Mouse (Mus musculus) neural tube, embryonic 14.5 days (tissue): Measurements from ENCODE around the gene Trim50. TPM values are rescaled to one million over a fixed set of nuclear protein-coding genes. Genes with fewer than 3 reads are reported as not detected.
"Not testable (repeated sequence)": the region's sequence is repeated elsewhere in the genome, so short reads cannot be mapped to it uniquely, and the experiment has no call there.

Source experiments
- ATAC-seq: fragments of 200-750 bp; cut with Nextera tagmentation; 2 replicates; pipeline ENCODE4 v1.8.0; 2017; ENCODE audit warnings: low read depth, mild to moderate bottlenecking, moderate TSS enrichment, moderate library complexity
- H3K27ac ChIP-seq: fragments of 300-500 bp; sonication (generic); 2 replicates; pipeline ENCODE4 v1.5.1; 2014; ENCODE audit warnings: low read depth, mild to moderate bottlenecking, control low read depth, low read length, moderate library complexity, mixed read lengths
- H3K27me3 ChIP-seq: fragments of 300-500 bp; sonication (generic); 2 replicates; pipeline ENCODE4 v1.6.1; 2014; ENCODE audit warnings: low read length; ENCODE audit not compliant: control insufficient read depth, insufficient read depth
- H3K36me3 ChIP-seq: fragments of 300-500 bp; sonication (generic); 2 replicates; pipeline ENCODE4 v1.6.1; 2014; ENCODE audit warnings: low read length, mixed read lengths; ENCODE audit not compliant: control insufficient read depth, insufficient read depth
- H3K4me1 ChIP-seq: fragments of 300-500 bp; sonication (generic); 2 replicates; pipeline ENCODE4 v1.6.1; 2014; ENCODE audit warnings: low read length; ENCODE audit not compliant: control insufficient read depth, insufficient read depth
- H3K4me2 ChIP-seq: fragments of 300-500 bp; sonication (generic); 2 replicates; pipeline ENCODE4 v1.6.1; 2014; ENCODE audit warnings: mild to moderate bottlenecking, low read depth, low read length, control low read depth
- H3K4me3 ChIP-seq: fragments of 300-500 bp; sonication (generic); 2 replicates; pipeline ENCODE4 v1.5.1; 2014; ENCODE audit warnings: low read depth, low read length, control low read depth, mixed read lengths
- H3K9ac ChIP-seq: fragments of 300-500 bp; sonication (generic); replicated peaks from 2 replicates; pipeline ENCODE4 v1.6.1; 2014; ENCODE audit warnings: low read depth, mild to moderate bottlenecking, control low read depth, low read length, mixed read lengths
- H3K9me3 ChIP-seq: fragments of 300-500 bp; sonication (generic); 2 replicates; pipeline ENCODE4 v1.6.1; 2016; ENCODE audit warnings: low read length; ENCODE audit not compliant: control insufficient read depth
- WGBS: fragments of 180-500 bp; shearing (Covaris S2); extraction: QIAGEN DNeasy Blood & Tissue Kit; methylation state at CpG from one replicate; pipeline ENCODE4 v1.1.7; 2014; 5-methylcytosine and 5-hydroxymethylcytosine counted together
- polyA plus RNA-seq: library from polyadenylated mRNA; unstranded; fragments of >200 nt; fragmentation: Nextera tagmentation; extraction: Ambion mirVana; gene quantifications from 2 replicates; pipeline ENCODE4 v1.2.1, GENCODE M21; 2014

Trim50 gene
- polyA plus RNA-seq, 1 experiment from 2014 or later, result not detected

DNA sequence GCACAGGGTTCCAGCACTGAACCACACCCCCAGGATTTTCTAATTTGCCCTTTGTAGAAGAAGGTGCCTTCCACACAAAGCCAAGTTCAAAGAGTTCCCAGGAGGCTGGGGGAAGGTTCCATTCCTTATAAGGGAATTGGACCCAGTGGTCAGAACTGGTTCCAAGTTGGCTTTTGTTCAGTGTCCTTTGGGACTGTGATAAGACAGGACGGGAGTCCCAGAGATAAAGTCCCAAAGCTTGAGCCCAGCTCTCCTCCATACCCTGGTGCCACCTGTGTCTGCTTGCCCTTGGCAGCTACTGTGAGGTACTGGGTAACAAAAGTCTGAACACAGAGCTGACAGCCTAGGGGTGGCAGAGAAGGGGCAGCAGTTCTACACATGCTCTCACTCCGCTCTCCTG, 6.7 kb downstream of the Trim50 start:
- Histone ChIP-seq H3K36me3 (no peaks in the 10 kb centered on the region), H3K4me3 (no peak overlapping the region), H3K9me3 (no peaks in the 10 kb centered on the region), H3K4me2 (no peak overlapping the region), H3K27ac (no peak overlapping the region), H3K27me3 (no peaks in the 10 kb centered on the region), H3K9ac (no peak overlapping the region), H3K4me1 (no peaks in the 10 kb centered on the region)
- ATAC-seq, result no peak
- 93% methylated on average over 2 of the region's 2 CpGs for WGBS

DNA sequence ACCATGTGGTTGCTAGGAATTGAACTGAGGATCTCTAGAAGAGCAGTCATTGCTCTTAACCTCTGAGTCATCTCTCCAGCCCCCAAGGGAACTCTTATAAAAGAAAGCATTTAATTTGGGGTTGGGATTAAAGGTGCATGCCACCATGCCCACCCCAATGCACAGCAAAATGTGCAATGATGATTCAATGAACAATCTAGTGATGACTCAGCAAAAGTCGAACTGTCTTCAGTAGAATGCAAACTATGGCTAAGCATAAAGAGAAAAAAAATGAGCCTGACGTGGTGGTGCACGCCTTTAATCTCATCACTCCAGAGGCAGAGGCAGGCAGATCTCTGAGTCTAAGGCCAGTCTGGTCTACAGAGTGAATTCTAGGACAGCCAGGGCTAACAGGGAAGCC, 9.5 kb downstream of the Trim50 start:
- no peak overlapping the region for H3K4me2 ChIP-seq
- no peaks in the 10 kb centered on the region for H3K9me3 ChIP-seq
- H3K36me3 ChIP-seq, result no peaks in the 10 kb centered on the region
- no peak overlapping the region for H3K4me3 ChIP-seq
- H3K27me3 ChIP-seq, result no peaks in the 10 kb centered on the region
- H3K9ac ChIP-seq, result no peak overlapping the region
- ATAC-seq, result no peak
- H3K27ac ChIP-seq, result no peak overlapping the region
- WGBS, result 94% methylated on average over 3 of the region's 3 CpGs
- no peaks in the 10 kb centered on the region for H3K4me1 ChIP-seq

DNA sequence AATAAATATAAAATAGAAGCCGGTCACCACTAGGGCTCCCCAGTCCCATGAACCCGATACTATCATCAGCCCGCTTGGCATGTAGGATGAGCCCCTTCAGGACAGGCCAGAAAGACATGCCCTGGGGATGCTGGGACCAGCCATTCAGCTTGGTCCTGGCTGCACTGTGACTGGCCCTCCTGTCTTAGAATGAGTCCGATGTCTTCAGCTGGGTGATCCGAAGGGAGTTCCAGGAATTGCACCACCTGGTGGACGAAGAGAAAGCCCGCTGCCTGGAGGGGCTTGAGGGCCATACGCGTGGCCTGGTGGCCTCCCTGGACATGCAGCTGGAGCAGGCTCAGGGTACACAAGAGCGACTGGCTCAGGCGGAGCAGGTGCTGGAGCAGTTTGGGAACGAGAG, 10.4 kb downstream of the Trim50 start:
- no peak overlapping the region for H3K4me2 ChIP-seq
- no peaks in the 10 kb centered on the region for H3K4me1 ChIP-seq
- WGBS, result 31% methylated on average over 12 of the region's 12 CpGs
- H3K9me3 ChIP-seq, result no peaks in the 10 kb centered on the region
- H3K4me3 ChIP-seq, result no peak overlapping the region
- no peak overlapping the region for H3K27ac ChIP-seq
- no peaks in the 10 kb centered on the region for H3K36me3 ChIP-seq
- H3K9ac ChIP-seq, result no peak overlapping the region
- no peaks in the 10 kb centered on the region for H3K27me3 ChIP-seq
- ATAC-seq, result no peak

DNA sequence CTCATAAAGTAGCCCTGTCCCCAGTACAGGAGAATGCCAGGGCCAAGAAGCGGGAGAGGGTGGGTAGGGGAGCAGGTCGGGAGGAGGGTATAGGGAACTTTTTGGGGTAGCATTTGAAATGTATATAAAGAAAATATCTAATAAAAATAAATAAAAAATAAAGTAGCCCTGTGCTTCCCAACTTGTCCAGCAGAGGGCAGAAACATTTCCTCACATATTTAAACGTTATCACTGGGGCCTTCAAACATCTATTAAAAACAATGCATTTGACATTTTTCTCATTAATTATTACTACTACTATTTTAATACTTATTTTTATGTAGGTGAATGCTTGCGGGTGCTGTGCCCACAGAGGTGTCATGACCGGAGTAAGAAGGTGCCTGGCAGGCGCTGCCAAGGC, 14.7 kb downstream of the Trim50 start:
- no peak overlapping the region for H3K27ac ChIP-seq
- H3K9ac ChIP-seq, result no peak overlapping the region
- H3K9me3 ChIP-seq, result no peaks in the 10 kb centered on the region
- WGBS, result 61% methylated on average over 6 of the region's 6 CpGs
- H3K4me3 ChIP-seq, result no peak overlapping the region
- H3K27me3 ChIP-seq, result peaks cover 3% of the 10 kb centered on the region; the same call in 1 of the 2 replicates
- ATAC-seq, result no peak
- H3K36me3 ChIP-seq, result peaks cover 8% of the 10 kb centered on the region; the same call in 1 of the 2 replicates
- H3K4me2 ChIP-seq, result no peak overlapping the region
- peaks cover 8% of the 10 kb centered on the region for H3K4me1 ChIP-seq

DNA sequence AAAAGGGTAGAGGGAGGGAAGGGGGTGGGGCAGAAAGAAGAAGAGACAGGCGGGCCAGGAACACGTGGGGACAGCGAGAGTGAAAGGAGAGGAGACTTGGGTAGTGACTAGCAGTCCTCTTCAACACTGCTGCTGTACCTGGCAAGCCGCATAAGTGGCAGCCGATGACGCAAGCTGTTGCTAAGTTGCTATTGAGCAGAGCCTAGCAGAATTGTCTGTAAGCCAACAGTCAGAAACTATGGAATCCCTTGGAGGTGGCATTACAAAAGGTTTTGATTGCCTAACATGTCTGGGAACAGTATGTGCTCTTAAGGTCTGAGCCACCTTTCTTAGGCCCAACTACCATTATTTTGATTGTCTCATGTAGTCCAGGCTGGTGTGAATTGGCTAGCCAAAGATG, 15.2 kb downstream of the Trim50 start:
- Histone ChIP-seq H3K27ac (no peak overlapping the region), H3K4me2 (no peak overlapping the region), H3K9me3 (no peaks in the 10 kb centered on the region), H3K36me3 (peaks cover 9% of the 10 kb centered on the region; the same call in 1 of the 2 replicates), H3K9ac (no peak overlapping the region), H3K4me3 (no peak overlapping the region), H3K27me3 (peaks cover 3% of the 10 kb centered on the region; the same call in 1 of the 2 replicates), H3K4me1 (peaks cover 8% of the 10 kb centered on the region)
- WGBS, result 86% methylated on average over 6 of the region's 6 CpGs
- no peak for ATAC-seq

DNA sequence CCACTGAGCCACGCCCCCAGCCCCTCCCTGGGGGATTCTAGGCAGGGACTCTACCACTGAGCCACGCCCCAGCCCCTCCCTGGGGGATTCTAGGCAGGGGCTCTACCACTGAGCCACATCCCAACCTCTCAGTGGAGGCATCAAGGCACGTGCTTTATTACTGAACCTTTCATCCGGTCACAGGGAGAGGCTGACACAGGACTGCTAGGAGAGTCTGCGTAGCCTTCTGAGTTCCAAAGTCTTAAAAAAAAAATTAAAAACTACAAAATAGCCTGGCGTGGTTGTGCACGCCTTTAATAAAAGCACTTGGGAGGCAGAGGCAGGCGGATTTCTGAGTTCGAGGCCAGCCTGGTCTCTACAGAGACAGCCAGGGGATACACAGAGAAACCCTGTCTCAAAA, 16.1 kb downstream of the Trim50 start:
- H3K36me3 ChIP-seq, H3K4me1 ChIP-seq, H3K9me3 ChIP-seq, H3K27ac ChIP-seq, H3K27me3 ChIP-seq, ATAC-seq: not testable (repeated sequence)
- H3K4me3 ChIP-seq, result peak overlapping the region; percentile 87
- H3K4me2 ChIP-seq, result peak overlapping the region; percentile 82
- WGBS, result 59% methylated on average over 9 of the region's 9 CpGs
- H3K9ac ChIP-seq, result peak overlapping the region; percentile 83

DNA sequence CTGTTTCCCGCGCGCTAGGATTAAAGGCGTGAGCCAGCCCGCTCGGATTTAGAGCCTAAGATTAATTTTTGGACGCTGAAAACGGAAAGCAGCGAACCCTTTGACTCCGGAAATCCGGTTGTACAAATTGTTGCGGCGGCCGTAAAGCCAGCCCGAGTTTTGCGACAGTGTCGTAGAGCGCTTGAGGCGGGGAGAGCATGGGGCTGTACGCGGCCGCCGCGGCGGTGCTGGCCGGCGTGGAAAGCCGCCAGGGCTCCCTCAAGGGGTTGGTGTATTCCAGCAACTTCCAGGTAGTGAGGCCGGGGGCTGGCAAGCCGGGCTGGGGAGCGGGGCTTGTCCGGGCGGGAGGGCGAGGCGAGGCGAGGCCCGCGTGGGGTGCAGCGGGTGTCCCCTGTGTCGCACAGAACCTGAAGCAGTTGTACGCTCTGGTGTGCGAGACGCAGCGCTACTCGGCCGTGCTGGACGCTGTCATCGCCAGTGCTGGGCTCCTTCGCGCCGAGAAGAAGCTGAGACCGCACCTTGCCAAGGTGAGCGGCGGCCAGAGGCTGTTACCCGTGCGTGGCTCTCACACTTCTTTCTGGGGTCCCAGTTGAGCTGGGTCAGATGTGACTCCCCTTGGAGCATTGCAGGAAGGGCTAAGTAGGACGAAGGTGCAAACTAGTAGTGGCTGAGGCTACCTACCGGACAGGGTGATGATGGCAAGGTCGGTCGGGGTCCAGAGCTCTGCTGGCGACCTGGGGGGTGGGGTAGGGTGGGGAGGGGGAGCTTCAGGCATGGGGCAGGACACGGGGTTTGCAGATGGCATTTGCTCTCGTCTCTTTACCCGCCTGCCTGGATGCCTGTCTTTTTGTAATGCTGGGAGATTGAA, 16.9 kb downstream of the Trim50 start, which contains the start of gene Nsun5:
Gene Nsun5, plus strand, starts transcription at position 167 of the 868 bp plus-strand sequence.
- ATAC-seq, result peak; percentile 73
- peak within 1 kb of the TSS; percentile 83 for H3K9ac ChIP-seq
- peak within 1 kb of the TSS; percentile 52 for H3K27ac ChIP-seq
- H3K4me2 ChIP-seq, result peak within 1 kb of the TSS; percentile 82
- peak within 1 kb of the TSS; percentile 87 for H3K4me3 ChIP-seq
- H3K27me3 ChIP-seq, result peaks cover 3% of the 10 kb centered on the region; the same call in 1 of the 2 replicates
- under 1% methylated on average over 63 of the region's 64 CpGs for WGBS
- H3K36me3 ChIP-seq, result peaks cover 17% of the 10 kb centered on the region; the same call in 1 of the 2 replicates
- H3K9me3 ChIP-seq, result no peaks in the 10 kb centered on the region
- H3K4me1 ChIP-seq, result peaks cover 8% of the 10 kb centered on the region

DNA sequence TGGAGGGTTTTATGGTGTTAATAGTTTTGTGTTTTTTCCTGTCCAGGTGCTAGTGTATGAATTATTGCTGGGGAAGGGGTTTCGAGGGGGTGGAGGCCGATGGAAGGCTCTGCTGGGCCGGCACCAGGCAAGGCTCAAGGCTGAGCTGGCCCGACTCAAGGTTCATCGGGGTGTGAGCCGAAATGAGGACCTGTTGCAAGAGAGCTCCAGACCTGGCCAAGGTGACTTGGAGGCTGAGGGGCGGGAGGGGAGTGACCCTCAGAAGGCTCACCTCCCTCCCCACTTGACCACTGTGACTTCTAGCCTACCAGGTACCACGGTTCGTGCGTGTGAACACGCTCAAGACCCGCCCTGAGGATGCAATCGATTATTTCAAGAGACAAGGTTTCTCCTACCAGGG, 18.1 kb downstream of the Trim50 start:
- Histone ChIP-seq H3K4me3 (no peak overlapping the region), H3K9me3 (no peaks in the 10 kb centered on the region), H3K4me2 (no peak overlapping the region), H3K9ac (no peak overlapping the region), H3K4me1 (peaks cover 8% of the 10 kb centered on the region), H3K36me3 (peaks cover 28% of the 10 kb centered on the region), H3K27ac (no peak overlapping the region), H3K27me3 (peaks cover 3% of the 10 kb centered on the region; the same call in 1 of the 2 replicates)
- no peak for ATAC-seq
- 96% methylated on average over 13 of the region's 13 CpGs for WGBS

DNA sequence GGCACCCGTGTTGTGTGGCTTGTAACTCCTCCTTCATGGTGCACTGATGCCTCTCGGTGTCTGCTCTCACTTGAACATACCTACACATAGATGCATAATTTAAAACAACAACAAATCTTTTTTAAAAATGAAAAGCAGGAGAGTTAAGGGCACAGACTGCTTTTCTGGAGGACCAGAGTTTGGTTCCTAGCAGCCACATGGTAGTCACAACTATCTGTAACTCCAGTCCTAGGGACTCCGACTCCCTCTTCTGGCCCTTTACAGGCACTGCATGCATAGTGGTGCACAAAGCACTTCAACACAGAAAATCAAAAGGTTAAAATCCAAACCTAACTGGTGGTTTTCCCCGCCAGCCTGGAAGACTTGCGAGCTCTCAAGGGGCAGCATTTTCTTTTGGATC, 20.5 kb downstream of the Trim50 start:
- Histone ChIP-seq H3K27me3 (peaks cover 3% of the 10 kb centered on the region; the same call in 1 of the 2 replicates), H3K4me1 (peaks cover 8% of the 10 kb centered on the region), H3K4me2 (no peak overlapping the region), H3K4me3 (no peak overlapping the region), H3K36me3 (peaks cover 48% of the 10 kb centered on the region), H3K9ac (no peak overlapping the region), H3K27ac (no peak overlapping the region), H3K9me3 (no peaks in the 10 kb centered on the region)
- no peak for ATAC-seq
- WGBS, result 97% methylated on average over 5 of the region's 5 CpGs
